ENCODE assay signal across 8 mouse cellular contexts in genomic region chr4:116448673-116449072, GRCm38 (mm10). TPM values are rescaled to one million over a fixed set of nuclear protein-coding genes. Genes with fewer than 3 reads are reported as not detected.
DNase-seq lines count a peak whose midpoint lies in the region; ATAC-seq and TF ChIP-seq lines count a peak whose summit lies in the region.
"Had no signal": no experiment of that assay in that cellular context is flagged by ENCODE, and none has a peak within 500 bp of the region (broad histone marks: within the 10 kb centered on the region; RNA-seq: fewer than 3 reads in every experiment).

No protein-coding gene starts in this region.

- intact Hi-C loops in gastrocnemius, adult 2 months (cut with DNase I): loop anchor here (5.0 kb wide), 1 partner anchor 106 kb away; no protein-coding TSS in a partner anchor

- H3K4me3 ChIP-seq in gastrocnemius, adult 2 months: no peak overlapping the region
- no peak overlapping the region for H3K4me3 ChIP-seq in testis, adult 2 months (ENCODE audit: control insufficient read depth, low read depth, low read length)
- H3K4me3 ChIP-seq: hindbrain, embryonic 15.5 days had no signal

- peak; percentile 77 for DNase-seq in A20 (ENCODE audit: low read depth, low spot score)
- peak; percentile 69 for DNase-seq in CD4-positive helper T cell, adult 2 months (ENCODE audit: low read depth, low spot score)
- DNase-seq in brain, embryonic 14.5 days (ENCODE audit: low read depth): peak; percentile 60
- DNase-seq in gastrocnemius, adult 2 months: peak; percentile 55
- DNase-seq in layer of hippocampus, adult 9-11 months: peak; percentile 15

- TF ChIP-seq POLR2A in brain, embryonic 14.5 days (IDR thresholded peaks at IDR 0.05; ENCODE audit: borderline replicate concordance, extremely low read depth, insufficient read depth, insufficient read length, poor library complexity, severe bottlenecking): no peak
- TF ChIP-seq POLR2A in testis, adult 2 months (IDR thresholded peaks at IDR 0.05; ENCODE audit: control insufficient read depth, low read depth, low read length): no peak

- no peaks in the 10 kb centered on the region for H3K4me1 ChIP-seq in testis, adult 2 months (ENCODE audit: control insufficient read depth, insufficient read depth, low read length)
- H3K4me1 ChIP-seq: hindbrain, embryonic 15.5 days had no signal

- H3K27ac ChIP-seq in gastrocnemius, adult 2 months: no peak overlapping the region
- H3K27ac ChIP-seq in testis, adult 2 months (ENCODE audit: control insufficient read depth, insufficient read depth, low read depth, low read length): no peak overlapping the region
- H3K27ac ChIP-seq: hindbrain, embryonic 15.5 days had no signal

- peak; percentile 52; the same call in 1 of the 2 replicates for ATAC-seq in megakaryocyte-erythroid progenitor cell, adult 5-6 weeks (replicated peaks; ENCODE audit: low FRiP score, low TSS enrichment, poor library complexity, severe bottlenecking)

- no peaks in the 10 kb centered on the region for H3K36me3 ChIP-seq in testis, adult 2 months (ENCODE audit: control insufficient read depth, insufficient read depth, low read length)
- H3K36me3 ChIP-seq: hindbrain, embryonic 15.5 days had no signal

- TF ChIP-seq CTCF in brain, embryonic 14.5 days (IDR thresholded peaks at IDR 0.05; ENCODE audit: borderline replicate concordance, extremely low read depth, insufficient read depth, insufficient read length): peak; percentile 62; the same call in 1 of the 2 replicates
- TF ChIP-seq CTCF in gastrocnemius, adult 2 months (IDR thresholded peaks at IDR 0.05): peak; percentile 71
- TF ChIP-seq CTCF in testis, adult 2 months (IDR thresholded peaks at IDR 0.05; ENCODE audit: control insufficient read depth, insufficient read depth, insufficient replicate concordance, low read depth, low read length): peak; percentile 45; the same call in 1 of the 2 replicates

- H3K27me3 ChIP-seq in testis, adult 2 months (ENCODE audit: control insufficient read depth, insufficient read depth, low read length): no peaks in the 10 kb centered on the region
- H3K27me3 ChIP-seq: hindbrain, embryonic 15.5 days had no signal

RNA-seq across cellular contexts. Expression of gene Mast2, which starts 15.3 kb away (rescaled TPM):
- 163 and 171 TPM in 2 replicates for polyA plus RNA-seq in brain, embryonic 14.5 days (2012; rRNA removed)
- total RNA-seq in gastrocnemius, adult 2 months (2021): 10 to 100 TPM; 94.1 to 96.3 TPM
- 32.2 and 47.0 TPM in 2 replicates for total RNA-seq in megakaryocyte-erythroid progenitor cell, adult 5-6 weeks (2014; fragmentation: Nextera tagmentation)
- 7.8 and 32.7 TPM in 2 replicates for total RNA-seq in megakaryocyte-erythroid progenitor cell, adult 5-6 weeks (2017)
- polyA plus RNA-seq in testis, adult 2 months (2012; rRNA removed): 102 and 107 TPM in 2 replicates

RNA-seq across cellular contexts. Expression of gene Ipp, which starts 58.7 kb away (rescaled TPM):
- 6.9 and 7.0 TPM in 2 replicates for polyA plus RNA-seq in brain, embryonic 14.5 days (2012; rRNA removed)
- 10 to 100 TPM; 17.7 to 17.8 TPM for total RNA-seq in gastrocnemius, adult 2 months (2021)
- 8.7 and 10.5 TPM in 2 replicates for total RNA-seq in megakaryocyte-erythroid progenitor cell, adult 5-6 weeks (2014; fragmentation: Nextera tagmentation)
- 13.4 and 21.7 TPM in 2 replicates for total RNA-seq in megakaryocyte-erythroid progenitor cell, adult 5-6 weeks (2017)
- 6.6 and 9.6 TPM in 2 replicates for polyA plus RNA-seq in testis, adult 2 months (2012; rRNA removed)

Comparison
In these comparisons a context has a peak if more than half of its experiments do, and no peak if none do; other contexts are left out.
1. DNase-seq: peak in every context shown above with its lines; median percentile 77 in A20; 69 in CD4-positive helper T cell, adult 2 months; 60 in brain, embryonic 14.5 days; 55 in gastrocnemius, adult 2 months; 15 in layer of hippocampus, adult 9-11 months.